Mouse (Mus musculus) embryonic facial prominence, embryonic 10.5 days (tissue): ENCODE data around the gene Tmf1. TPM values are rescaled to one million over a fixed set of nuclear protein-coding genes. Genes with fewer than 3 reads are reported as not detected.

Source experiments
- DNase-seq: peaks from one replicate; pipeline ENCODE4 v3.0.0-alpha.2; 2017; ENCODE audit warnings: low spot score
- H3K27ac ChIP-seq: fragments of 300-500 bp; sonication (generic); replicated peaks from 2 replicates; pipeline ENCODE4 v1.5.1; 2016; ENCODE audit warnings: mild to moderate bottlenecking
- H3K27me3 ChIP-seq: fragments of 300-500 bp; sonication (generic); replicated peaks from 2 replicates; pipeline ENCODE4 v1.6.1; 2016; ENCODE audit warnings: low read depth, mild to moderate bottlenecking; ENCODE audit not compliant: poor library complexity, severe bottlenecking
- H3K36me3 ChIP-seq: fragments of 300-500 bp; sonication (generic); replicated peaks from 2 replicates; pipeline ENCODE4 v1.6.1; 2016; ENCODE audit warnings: mild to moderate bottlenecking, moderate library complexity
- H3K4me1 ChIP-seq: fragments of 300-500 bp; sonication (generic); 2 replicates; pipeline ENCODE4 v1.6.1; 2016
- H3K4me3 ChIP-seq: fragments of 300-500 bp; sonication (generic); 2 replicates; pipeline ENCODE4 v1.5.1; 2016; ENCODE audit warnings: mild to moderate bottlenecking, moderate library complexity
- H3K9me3 ChIP-seq: fragments of 300-500 bp; sonication (generic); 2 replicates; pipeline ENCODE4 v1.6.1; 2016; ENCODE audit warnings: mild to moderate bottlenecking
- WGBS: fragments of 180-500 bp; shearing (Covaris S2); methylation state at CpG from one replicate; pipeline ENCODE4 v1.1.7; 2016; 5-methylcytosine and 5-hydroxymethylcytosine counted together
- polyA plus RNA-seq: library from polyadenylated mRNA; unstranded; fragments of >200 nt; fragmentation: Nextera tagmentation; extraction: Ambion mirVana; gene quantifications from 2 replicates; pipeline ENCODE4 v1.2.1, GENCODE M21; 2016

Gene Tmf1
- polyA plus RNA-seq, 1 experiment from 2014 or later, result 30.1 TPM

GRCm38 (mm10) chr6:97124336-97125010 is 54.4 kb downstream of the Tmf1 start:
- no peak overlapping the region for H3K27ac ChIP-seq
- no peaks in the 10 kb centered on the region for H3K9me3 ChIP-seq
- H3K4me1 ChIP-seq, result no peaks in the 10 kb centered on the region
- no peak for DNase-seq
- no peak overlapping the region for H3K4me3 ChIP-seq
- 82% methylated on average over 10 of the region's 10 CpGs for WGBS
- peaks cover 4% of the 10 kb centered on the region; the same call in 1 of the 2 replicates for H3K36me3 ChIP-seq
- H3K27me3 ChIP-seq, result no peaks in the 10 kb centered on the region

- 89% methylated on average over 4 of the region's 4 CpGs for WGBS
- no peaks in the 10 kb centered on the region for H3K27me3 ChIP-seq
- H3K9me3 ChIP-seq, result no peaks in the 10 kb centered on the region
- H3K4me3 ChIP-seq, result no peak overlapping the region
- no peak for DNase-seq
- H3K4me1 ChIP-seq, result no peaks in the 10 kb centered on the region
- peaks cover 10% of the 10 kb centered on the region; the same call in 1 of the 2 replicates for H3K36me3 ChIP-seq
- no peak overlapping the region for H3K27ac ChIP-seq
Observed at GRCm38 (mm10) chr6:97120922-97121321, 58.0 kb downstream of the Tmf1 start.

GRCm38 (mm10) chr6:97118327-97118726 is 60.6 kb downstream of the Tmf1 start:
- DNase-seq, result no peak
- Histone ChIP-seq H3K27ac (0 out of 2 replicates have a peak overlapping the region, but pooled peaks have one; percentile 19), H3K4me1 (no peaks in the 10 kb centered on the region), H3K36me3 (peaks cover 8% of the 10 kb centered on the region), H3K27me3 (no peaks in the 10 kb centered on the region), H3K4me3 (no peak overlapping the region), H3K9me3 (no peaks in the 10 kb centered on the region)
- 86% methylated on average over 3 of the region's 3 CpGs for WGBS

DNA sequence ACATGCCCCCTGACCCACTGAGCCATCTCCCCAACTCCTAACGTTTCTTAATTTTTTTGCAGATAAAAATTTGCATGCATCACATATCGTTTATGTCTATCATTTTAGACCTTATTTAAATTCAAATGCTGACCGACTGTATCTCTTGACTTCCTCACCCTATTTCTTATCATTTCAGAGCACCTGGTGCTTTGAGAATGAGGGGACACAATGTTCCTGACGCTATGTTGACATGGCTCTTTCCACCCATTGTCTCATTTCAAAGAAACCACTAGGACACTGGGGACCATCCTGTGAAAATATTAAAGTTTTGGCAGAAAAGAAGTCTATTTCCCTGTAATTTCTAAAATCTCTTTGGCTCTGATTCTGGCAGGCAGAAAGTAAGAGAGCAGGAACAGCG is 62.0 kb downstream of the Tmf1 start:
- no peaks in the 10 kb centered on the region for H3K27me3 ChIP-seq
- no peak for DNase-seq
- 87% methylated on average over 5 of the region's 5 CpGs for WGBS

DNA sequence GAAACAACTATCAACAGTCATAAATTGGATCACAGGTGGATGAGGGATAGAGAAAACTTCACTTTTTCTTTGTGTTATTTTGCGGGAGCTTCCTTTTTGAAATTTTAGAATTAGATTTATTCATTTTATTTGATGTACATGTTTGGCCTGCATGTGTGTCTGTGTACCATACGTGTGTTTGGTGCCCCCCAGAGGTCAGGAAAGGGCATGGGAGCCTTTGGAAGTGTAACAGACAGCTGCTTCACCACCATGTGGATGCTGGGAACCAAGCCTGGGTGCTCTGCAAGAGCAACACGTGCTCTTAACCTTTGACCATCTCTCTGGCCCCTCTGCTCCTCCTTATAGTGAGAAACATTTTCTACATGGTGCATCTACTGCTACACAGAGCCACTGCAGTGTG is 64.1 kb downstream of the Tmf1 start:
- 68% methylated on average over 3 of the region's 3 CpGs for WGBS
- Histone ChIP-seq H3K4me3 (no peak overlapping the region), H3K9me3 (no peaks in the 10 kb centered on the region), H3K27me3 (no peaks in the 10 kb centered on the region), H3K36me3 (peaks cover 16% of the 10 kb centered on the region), H3K27ac (no peak overlapping the region), H3K4me1 (peaks cover 6% of the 10 kb centered on the region)
- no peak for DNase-seq

More for the DNA sequence above, 62.0 kb downstream of the Tmf1 start:
- H3K4me1 ChIP-seq, result no peaks in the 10 kb centered on the region
- no peak overlapping the region for H3K27ac ChIP-seq
- peaks cover 14% of the 10 kb centered on the region for H3K36me3 ChIP-seq
- H3K9me3 ChIP-seq, result no peaks in the 10 kb centered on the region
- no peak overlapping the region for H3K4me3 ChIP-seq

GRCm38 (mm10) chr6:97112177-97112576 is 66.7 kb downstream of the Tmf1 start:
- H3K36me3 ChIP-seq, result peaks cover 10% of the 10 kb centered on the region
- 0 out of 2 replicates have a peak, but pooled peaks cover 3% of the 10 kb centered on the region for H3K27me3 ChIP-seq
- WGBS, result 95% methylated on average over 8 of the region's 8 CpGs
- no peak overlapping the region for H3K27ac ChIP-seq
- peaks cover 6% of the 10 kb centered on the region for H3K4me1 ChIP-seq
- no peak for DNase-seq
- no peak overlapping the region for H3K4me3 ChIP-seq
- no peaks in the 10 kb centered on the region for H3K9me3 ChIP-seq

- H3K9me3 ChIP-seq, result no peaks in the 10 kb centered on the region
- WGBS, result 19% methylated on average over 2 of the region's 2 CpGs
- H3K36me3 ChIP-seq, result peaks cover 2% of the 10 kb centered on the region; the same call in 1 of the 2 replicates
- DNase-seq, result peak; percentile 54
- H3K27me3 ChIP-seq, result peaks cover 20% of the 10 kb centered on the region
- no peak overlapping the region for H3K4me3 ChIP-seq
- H3K27ac ChIP-seq, result no peak overlapping the region
- H3K4me1 ChIP-seq, result peaks cover 32% of the 10 kb centered on the region
Observed at GRCm38 (mm10) chr6:97106777-97107176, 72.1 kb downstream of the Tmf1 start.

- Histone ChIP-seq H3K27ac (no peak overlapping the region), H3K9me3 (no peaks in the 10 kb centered on the region), H3K4me1 (peaks cover 39% of the 10 kb centered on the region), H3K4me3 (no peak overlapping the region), H3K36me3 (no peaks in the 10 kb centered on the region), H3K27me3 (peaks cover 27% of the 10 kb centered on the region)
- no peak for DNase-seq
- 84% methylated on average over 8 of the region's 8 CpGs for WGBS
Observed at GRCm38 (mm10) chr6:97106106-97106505, 72.8 kb downstream of the Tmf1 start.

GRCm38 (mm10) chr6:97104264-97104852 is 74.6 kb downstream of the Tmf1 start:
- WGBS, result 82% methylated on average over 7 of the region's 7 CpGs
- H3K27ac ChIP-seq, result no peak overlapping the region
- peaks cover 34% of the 10 kb centered on the region for H3K27me3 ChIP-seq
- no peaks in the 10 kb centered on the region for H3K9me3 ChIP-seq
- no peak overlapping the region for H3K4me3 ChIP-seq
- H3K4me1 ChIP-seq, result peaks cover 35% of the 10 kb centered on the region
- peak; percentile 37 for DNase-seq
- H3K36me3 ChIP-seq, result no peaks in the 10 kb centered on the region

Other genes starting within 250 kb of the Tmf1 start
- gene Fam19a4, start 118.7 kb downstream of the Tmf1 start, polyA plus RNA-seq, result 1.2 and 1.5 TPM in 2 replicates
- gene Eogt, start 29.9 kb downstream of the Tmf1 start, polyA plus RNA-seq, result 9.3 and 10.5 TPM in 2 replicates
- 83.7 and 88.7 TPM in 2 replicates for gene Uba3, start 26.5 kb upstream of the Tmf1 start, polyA plus RNA-seq
- gene Arl6ip5, start 31.6 kb upstream of the Tmf1 start, polyA plus RNA-seq, result 30.0 and 34.7 TPM in 2 replicates
- not detected in 2 replicates for gene Lmod3, start 73.6 kb upstream of the Tmf1 start, polyA plus RNA-seq